26 mouse cellular contexts compared by ENCODE assay signal in the genomic region with DNA sequence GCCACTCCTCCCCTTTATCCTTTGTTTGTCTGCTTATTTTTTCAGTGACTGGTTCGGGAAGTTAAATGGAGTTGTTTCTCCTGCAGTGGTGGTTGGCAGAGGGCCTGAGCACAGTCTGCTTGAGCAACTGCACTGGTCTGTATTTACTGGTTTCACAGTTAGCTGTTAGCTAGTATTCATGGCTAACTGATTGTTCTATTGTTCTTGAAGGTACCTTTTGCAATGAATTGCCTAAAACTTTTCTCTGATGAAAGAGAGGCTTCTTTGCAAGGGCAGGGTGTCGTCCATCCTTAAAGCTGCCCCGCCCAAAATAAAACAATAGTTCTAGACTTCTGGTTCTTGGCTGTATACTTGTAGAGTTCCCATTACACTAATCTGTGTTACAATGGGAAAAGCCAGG.
DNase-seq lines count a peak whose midpoint lies in the region; ATAC-seq lines count a peak whose summit lies in the region.
"Had no signal": no experiment of that assay in that cellular context is flagged by ENCODE, and none has a peak within 500 bp of the region (broad histone marks: within the 10 kb centered on the region; RNA-seq: fewer than 3 reads in every experiment).

No protein-coding gene starts in this region.

- H3K4me2 ChIP-seq in midbrain, embryonic 11.5 days = no peak overlapping the region
- H3K4me2 ChIP-seq: embryonic facial prominence, embryonic 12.5 days; embryonic facial prominence, embryonic 15.5 days; forebrain, embryonic 12.5 days; forebrain, embryonic 15.5 days; heart, embryonic 13.5 days; hindbrain, embryonic 14.5 days had no signal

- no peaks in the 10 kb centered on the region for H3K9me3 ChIP-seq in midbrain, embryonic 11.5 days (ENCODE audit: control insufficient read depth, low read length)
- H3K9me3 ChIP-seq in midbrain, embryonic 10.5 days (replicated peaks) = no peaks in the 10 kb centered on the region
- H3K9me3 ChIP-seq: embryonic facial prominence, embryonic 12.5 days; embryonic facial prominence, embryonic 15.5 days; forebrain, embryonic 12.5 days; forebrain, embryonic 15.5 days; heart, embryonic 10.5 days; heart, embryonic 13.5 days had no signal

- H3K27ac ChIP-seq in midbrain, embryonic 11.5 days (ENCODE audit: low read depth, low read length) = no peak overlapping the region
- H3K27ac ChIP-seq in midbrain, embryonic 10.5 days (replicated peaks) = no peak overlapping the region
- H3K27ac ChIP-seq: embryonic facial prominence, embryonic 12.5 days; embryonic facial prominence, embryonic 15.5 days; forebrain, embryonic 12.5 days; forebrain, embryonic 15.5 days; heart, adult 2 months; heart, embryonic 10.5 days; heart, embryonic 13.5 days; hindbrain, embryonic 14.5 days; hindbrain, postnatal 0 days had no signal

- peak; percentile 33 for DNase-seq in midbrain, embryonic 11.5 days (ENCODE audit: low spot score, missing footprints)
- no peak for DNase-seq in midbrain, embryonic 10.5 days (ENCODE audit: low spot score)
- DNase-seq in WW6 (ENCODE audit: low read depth, low spot score) = peak; percentile 58
- DNase-seq in fat pad, adult 2 months (ENCODE audit: extremely low read depth, low read depth, low spot score) = peak; percentile 18
- no peak for DNase-seq in thymus, postnatal 0 days (ENCODE audit: low spot score)
- DNase-seq in kidney, adult 18-20 months = no peak
- DNase-seq: adrenal gland, postnatal 10 days; adrenal gland, postnatal 36 days; cerebellum, adult 18-20 months; cerebellum, adult 9-11 months; cerebellum, postnatal 25 days; gastrocnemius, postnatal 25 days; heart, adult 2 months; heart, postnatal 14 days; heart, postnatal 4 days had no signal

- ATAC-seq in midbrain, embryonic 11.5 days (ENCODE audit: low FRiP score) = no peak
- ATAC-seq: activated CD4-positive, CD25-positive, alpha-beta regulatory T cell, adult 4 months; forebrain, embryonic 15.5 days; hindbrain, postnatal 0 days; inflammation-experienced regulatory T-cells, adult 6 months; intestine, embryonic 16.5 days had no signal

- WGBS in midbrain, embryonic 11.5 days = 81% methylated on average over 3 of the region's 3 CpGs
- WGBS in midbrain, embryonic 10.5 days = 74% methylated on average over 3 of the region's 3 CpGs

- H3K36me3 ChIP-seq in midbrain, embryonic 11.5 days (ENCODE audit: control insufficient read depth, insufficient read depth, low read length) = no peaks in the 10 kb centered on the region
- H3K36me3 ChIP-seq in midbrain, embryonic 10.5 days = no peaks in the 10 kb centered on the region
- H3K36me3 ChIP-seq: embryonic facial prominence, embryonic 12.5 days; embryonic facial prominence, embryonic 15.5 days; forebrain, embryonic 12.5 days; forebrain, embryonic 15.5 days; heart, embryonic 10.5 days; heart, embryonic 13.5 days had no signal

- H3K4me3 ChIP-seq in midbrain, embryonic 11.5 days (ENCODE audit: low read depth, low read length) = no peak overlapping the region
- H3K4me3 ChIP-seq in midbrain, embryonic 10.5 days = no peak overlapping the region
- H3K4me3 ChIP-seq: embryonic facial prominence, embryonic 12.5 days; embryonic facial prominence, embryonic 15.5 days; forebrain, embryonic 12.5 days; forebrain, embryonic 15.5 days; heart, adult 2 months; heart, embryonic 10.5 days; heart, embryonic 13.5 days had no signal

- no peaks in the 10 kb centered on the region for H3K4me1 ChIP-seq in midbrain, embryonic 11.5 days (ENCODE audit: control insufficient read depth, insufficient read depth, low read length)
- peaks cover 14% of the 10 kb centered on the region for H3K4me1 ChIP-seq in midbrain, embryonic 10.5 days
- H3K4me1 ChIP-seq: forebrain, embryonic 15.5 days had no signal

- no peaks in the 10 kb centered on the region for H3K27me3 ChIP-seq in midbrain, embryonic 11.5 days (ENCODE audit: control insufficient read depth, insufficient read depth, low read length)
- no peaks in the 10 kb centered on the region for H3K27me3 ChIP-seq in midbrain, embryonic 10.5 days (ENCODE audit: low read depth, poor library complexity, severe bottlenecking)
- H3K27me3 ChIP-seq: embryonic facial prominence, embryonic 12.5 days; embryonic facial prominence, embryonic 15.5 days; forebrain, embryonic 12.5 days; forebrain, embryonic 15.5 days; heart, embryonic 13.5 days had no signal

- no peak overlapping the region for H3K9ac ChIP-seq in midbrain, embryonic 11.5 days (ENCODE audit: low read length)
- H3K9ac ChIP-seq: embryonic facial prominence, embryonic 12.5 days; embryonic facial prominence, embryonic 15.5 days; forebrain, embryonic 12.5 days; forebrain, embryonic 15.5 days; heart, embryonic 13.5 days; hindbrain, embryonic 14.5 days had no signal

Comparison
In these comparisons a context has a peak if more than half of its experiments do, and no peak if none do; other contexts are left out.
1. DNase-seq: peak in midbrain, embryonic 11.5 days (single experiment), WW6 (single experiment) and fat pad, adult 2 months (single experiment); none in midbrain, embryonic 10.5 days (single experiment), thymus, postnatal 0 days (single experiment) and kidney, adult 18-20 months (single experiment).